Mouse (Mus musculus): ENCODE measurements around the gene C530008M17Rik. TPM values are rescaled to one million over a fixed set of nuclear protein-coding genes. Genes with fewer than 3 reads are reported as not detected.
A peak's percentile ranks its signal among the peaks of the same experiment; 100 is the strongest.

Gene C530008M17Rik
- total RNA-seq, 2 experiments from 2014 or later, result 18.1 to 18.9 TPM

- ATAC-seq (replicated peaks; ENCODE audit: low FRiP score, poor library complexity, severe bottlenecking), result no peak
Measured at GRCm38 (mm10) chr5:76762030-76762698, 105.9 kb downstream of the C530008M17Rik start.

GRCm38 (mm10) chr5:76763148-76763701 lies 106.9 kb downstream of the C530008M17Rik start:
- ATAC-seq (replicated peaks; ENCODE audit: low FRiP score, poor library complexity, severe bottlenecking), result no peak

GRCm38 (mm10) chr5:76763731-76764130 lies 107.4 kb downstream of the C530008M17Rik start:
- ATAC-seq (replicated peaks; ENCODE audit: low FRiP score, poor library complexity, severe bottlenecking), result no peak

- no peak for ATAC-seq (replicated peaks; ENCODE audit: low FRiP score, poor library complexity, severe bottlenecking)
Measured at GRCm38 (mm10) chr5:76769014-76769413, 112.7 kb downstream of the C530008M17Rik start.

GRCm38 (mm10) chr5:76769572-76769971 lies 113.3 kb downstream of the C530008M17Rik start:
- ATAC-seq (replicated peaks; ENCODE audit: low FRiP score, poor library complexity, severe bottlenecking), result no peak

- no peak for ATAC-seq (replicated peaks; ENCODE audit: low FRiP score, poor library complexity, severe bottlenecking)
Measured at GRCm38 (mm10) chr5:76771371-76771770, 115.1 kb downstream of the C530008M17Rik start.

- ATAC-seq (replicated peaks; ENCODE audit: low FRiP score, poor library complexity, severe bottlenecking), result no peak
Measured at GRCm38 (mm10) chr5:76772831-76773230, 116.5 kb downstream of the C530008M17Rik start.

GRCm38 (mm10) chr5:76773492-76774158 lies 117.3 kb downstream of the C530008M17Rik start:
- ATAC-seq (replicated peaks; ENCODE audit: low FRiP score, poor library complexity, severe bottlenecking), result no peak

GRCm38 (mm10) chr5:76779094-76779615 lies 122.8 kb downstream of the C530008M17Rik start:
- ATAC-seq (replicated peaks; ENCODE audit: low FRiP score, poor library complexity, severe bottlenecking), result peak; percentile 70

GRCm38 (mm10) chr5:76781943-76782342 lies 125.6 kb downstream of the C530008M17Rik start:
- ATAC-seq (replicated peaks; ENCODE audit: low FRiP score, poor library complexity, severe bottlenecking), result no peak

- no peak for ATAC-seq (replicated peaks; ENCODE audit: low FRiP score, poor library complexity, severe bottlenecking)
Measured at GRCm38 (mm10) chr5:76782414-76783103, 126.2 kb downstream of the C530008M17Rik start.

GRCm38 (mm10) chr5:76783104-76783441 lies 126.8 kb downstream of the C530008M17Rik start:
- ATAC-seq (replicated peaks; ENCODE audit: low FRiP score, poor library complexity, severe bottlenecking), result no peak

GRCm38 (mm10) chr5:76784151-76784723 lies 127.9 kb downstream of the C530008M17Rik start:
- no peak for ATAC-seq (replicated peaks; ENCODE audit: low FRiP score, poor library complexity, severe bottlenecking)

GRCm38 (mm10) chr5:76785013-76785412 lies 128.7 kb downstream of the C530008M17Rik start:
- no peak for ATAC-seq (replicated peaks; ENCODE audit: low FRiP score, poor library complexity, severe bottlenecking)

- ATAC-seq (replicated peaks; ENCODE audit: low FRiP score, poor library complexity, severe bottlenecking), result no peak
Measured at GRCm38 (mm10) chr5:76789881-76790280, 133.6 kb downstream of the C530008M17Rik start.

GRCm38 (mm10) chr5:76791280-76791679 lies 135.0 kb downstream of the C530008M17Rik start:
- no peak for ATAC-seq (replicated peaks; ENCODE audit: low FRiP score, poor library complexity, severe bottlenecking)

GRCm38 (mm10) chr5:76792720-76793119 lies 136.4 kb downstream of the C530008M17Rik start:
- ATAC-seq (replicated peaks; ENCODE audit: low FRiP score, poor library complexity, severe bottlenecking), result no peak

- ATAC-seq (replicated peaks; ENCODE audit: low FRiP score, poor library complexity, severe bottlenecking), result no peak
Measured at GRCm38 (mm10) chr5:76798043-76798442, 141.7 kb downstream of the C530008M17Rik start.

GRCm38 (mm10) chr5:76799471-76799870 lies 143.2 kb downstream of the C530008M17Rik start:
- no peak for ATAC-seq (replicated peaks; ENCODE audit: low FRiP score, poor library complexity, severe bottlenecking)

- no peak for ATAC-seq (replicated peaks; ENCODE audit: low FRiP score, poor library complexity, severe bottlenecking)
Measured at GRCm38 (mm10) chr5:76809031-76809430, 152.7 kb downstream of the C530008M17Rik start.
